Mouse (Mus musculus) small intestine, adult 2 months (tissue): ENCODE data around the gene Clta.

ENCODE experiments used
- CTCF ChIP-seq: fragments of 200-500 bp; IDR thresholded peaks from 2 replicates; pipeline ENCODE4 v1.5.1; 2012; ENCODE audit warnings: low read depth, mild to moderate bottlenecking, control low read depth, inconsistent platforms, low read length, moderate library complexity, mixed read lengths; ENCODE audit not compliant: insufficient replicate concordance, insufficient read length; ENCODE audit errors: extremely low read depth
- POLR2A ChIP-seq: fragments of 200-500 bp; IDR thresholded peaks from 2 replicates; pipeline ENCODE4 v1.6.1; 2012; ENCODE audit warnings: low read depth, mild to moderate bottlenecking, control low read depth, inconsistent platforms, low read length, moderate library complexity

- TF ChIP-seq POLR2A (no peak), CTCF (no peak)
Measured at GRCm38 (mm10) chr4:43984326-43984725, 19.9 kb upstream of the Clta start.
